Mouse (Mus musculus): Measurements from ENCODE around the gene Nemp1. TPM values are rescaled to one million over a fixed set of nuclear protein-coding genes. Genes with fewer than 3 reads are reported as not detected.

Nemp1 gene
- polyA plus RNA-seq, 2 experiments: 9.0 to 12.3 TPM

DNA sequence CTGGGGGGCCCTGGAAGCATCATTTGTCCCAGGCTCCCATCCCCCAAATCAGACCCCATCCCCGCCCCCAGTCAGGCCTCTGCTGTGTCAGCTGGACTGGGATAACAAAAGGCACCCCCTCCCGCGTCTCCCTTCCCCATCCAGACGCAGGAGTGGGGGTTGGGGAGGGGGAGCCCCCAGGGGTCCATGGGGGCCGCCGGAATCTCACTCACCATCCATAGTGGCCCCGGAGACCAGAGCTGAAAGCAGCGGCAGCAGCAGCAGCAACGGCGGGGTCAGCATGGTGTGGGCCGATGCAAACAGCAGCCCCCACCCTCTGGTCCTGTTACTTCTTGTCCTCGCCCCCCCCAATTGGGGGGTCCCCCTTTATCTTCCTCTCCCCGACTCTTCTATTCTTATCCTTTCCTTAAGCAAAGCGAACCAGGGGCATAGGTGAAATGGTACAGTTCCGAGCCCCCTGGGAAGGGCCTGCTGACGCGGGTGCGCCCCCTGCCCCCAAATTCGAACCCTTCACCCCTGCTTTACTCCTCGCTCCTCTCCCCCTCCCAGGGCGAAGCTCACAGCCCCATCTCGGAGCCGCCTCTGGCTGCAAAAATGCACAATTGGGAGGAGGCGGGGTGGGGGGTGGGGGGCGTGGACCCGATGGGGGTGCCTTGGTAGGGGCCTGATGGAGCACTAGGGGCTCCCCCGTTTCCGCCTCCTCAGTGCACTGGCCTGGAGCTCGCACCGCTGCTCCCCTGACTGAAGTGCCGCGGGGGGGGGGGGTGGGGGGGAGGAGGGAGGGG is 46.1 kb upstream of the Nemp1 start, which contains the start of gene Lrp1:
Gene Lrp1, minus strand, starts transcription at position 743 of the 785 bp plus-strand sequence.
- Histone ChIP-seq H3K4me3 (replicated peaks; ENCODE audit: low read length) (peak within 1 kb of the TSS; percentile 89), H3K4me2 (replicated peaks; ENCODE audit: low read depth, low read length, severe bottlenecking) (peak within 1 kb of the TSS; percentile 90), H3K4me1 (ENCODE audit: control insufficient read depth, insufficient read depth, low read length) (peaks cover 39% of the 10 kb centered on the region), H3K9ac (ENCODE audit: low read depth, low read length, severe bottlenecking) (peak within 1 kb of the TSS; percentile 84), H3K27ac (replicated peaks; ENCODE audit: low read depth, low read length) (peak within 1 kb of the TSS; percentile 94), H3K27me3 (ENCODE audit: control insufficient read depth, insufficient read depth, low read length) (no peaks in the 10 kb centered on the region), H3K36me3 (ENCODE audit: control insufficient read depth, insufficient read depth, low read length) (peaks cover 4% of the 10 kb centered on the region; the same call in 1 of the 2 replicates), H3K9me3 (ENCODE audit: control insufficient read depth, low read length) (no peaks in the 10 kb centered on the region)
- peak; percentile 78 for ATAC-seq (ENCODE audit: low FRiP score, low read depth)
- under 1% methylated on average over 21 of the region's 32 CpGs for WGBS
- DNase-seq (ENCODE audit: low spot score): peak; percentile 82
- TF ChIP-seq POLR2A (IDR thresholded peaks at IDR 0.05; ENCODE audit: borderline replicate concordance, extremely low read depth, insufficient read depth, insufficient read length): 0 out of 2 replicates have a peak, but pooled peaks have one; percentile 9

DNA sequence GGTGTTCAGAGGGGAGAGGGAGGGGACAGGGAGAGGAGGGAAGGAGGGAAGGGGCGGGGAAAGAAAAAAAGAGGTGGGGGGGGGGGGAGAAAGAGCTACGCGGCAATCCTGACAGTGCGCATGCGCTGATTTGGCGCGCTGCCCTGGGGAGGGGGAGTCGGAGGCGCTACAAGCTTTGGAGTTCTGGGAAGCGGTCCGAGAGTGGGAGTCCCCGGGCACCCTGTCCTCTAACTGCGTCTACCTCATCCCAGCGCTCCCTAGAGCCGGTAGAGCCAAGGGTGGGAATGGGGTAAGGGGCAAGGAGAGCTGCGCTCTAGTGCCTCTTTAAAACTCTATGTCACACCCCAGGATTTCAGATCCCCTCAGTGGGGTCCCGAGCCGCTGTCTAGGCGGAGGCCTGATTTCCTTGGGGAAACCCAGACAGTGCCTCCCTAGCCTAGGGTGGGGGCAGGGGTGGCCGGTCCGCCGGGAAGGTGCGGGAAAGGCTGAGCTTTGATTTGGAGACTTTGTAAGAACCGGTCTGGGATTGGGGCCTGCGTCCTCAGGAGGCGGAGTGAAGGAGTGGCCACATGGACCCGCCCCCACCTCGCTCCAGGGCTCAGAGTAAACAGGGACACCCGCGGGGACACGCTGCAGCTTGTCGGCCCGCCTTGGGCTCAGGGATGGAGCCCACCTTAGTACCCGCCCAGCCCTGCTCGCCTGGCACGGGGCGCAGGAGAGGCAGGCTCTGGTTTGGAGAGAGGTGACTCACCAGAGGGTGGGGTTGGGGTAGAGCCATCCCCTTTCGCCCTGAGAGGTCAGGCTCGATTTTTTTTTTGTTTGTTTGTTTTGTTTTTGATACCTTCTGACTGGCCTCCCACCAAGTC is 45.3 kb upstream of the Nemp1 start:
- H3K4me2 ChIP-seq (replicated peaks; ENCODE audit: low read depth, low read length, severe bottlenecking): peak overlapping the region; percentile 90
- H3K36me3 ChIP-seq (ENCODE audit: control insufficient read depth, insufficient read depth, low read length): peaks cover 4% of the 10 kb centered on the region; the same call in 1 of the 2 replicates
- H3K27ac ChIP-seq (replicated peaks; ENCODE audit: low read depth, low read length): peak overlapping the region; percentile 94
- TF ChIP-seq POLR2A (IDR thresholded peaks at IDR 0.05; ENCODE audit: borderline replicate concordance, extremely low read depth, insufficient read depth, insufficient read length): peak; percentile 45; the same call in 1 of the 2 replicates
- H3K4me1 ChIP-seq (ENCODE audit: control insufficient read depth, insufficient read depth, low read length): peaks cover 31% of the 10 kb centered on the region
- ATAC-seq (ENCODE audit: low FRiP score, low read depth): peak; percentile 86
- WGBS: under 1% methylated on average over 35 of the region's 39 CpGs
- H3K9ac ChIP-seq (ENCODE audit: low read depth, low read length, severe bottlenecking): peak overlapping the region; percentile 84
- H3K27me3 ChIP-seq (ENCODE audit: control insufficient read depth, insufficient read depth, low read length): no peaks in the 10 kb centered on the region
- peak; percentile 91 for DNase-seq (ENCODE audit: low spot score)
- H3K9me3 ChIP-seq (ENCODE audit: control insufficient read depth, low read length): peaks cover 6% of the 10 kb centered on the region
- H3K4me3 ChIP-seq (replicated peaks; ENCODE audit: low read length): peak overlapping the region; percentile 89

DNA sequence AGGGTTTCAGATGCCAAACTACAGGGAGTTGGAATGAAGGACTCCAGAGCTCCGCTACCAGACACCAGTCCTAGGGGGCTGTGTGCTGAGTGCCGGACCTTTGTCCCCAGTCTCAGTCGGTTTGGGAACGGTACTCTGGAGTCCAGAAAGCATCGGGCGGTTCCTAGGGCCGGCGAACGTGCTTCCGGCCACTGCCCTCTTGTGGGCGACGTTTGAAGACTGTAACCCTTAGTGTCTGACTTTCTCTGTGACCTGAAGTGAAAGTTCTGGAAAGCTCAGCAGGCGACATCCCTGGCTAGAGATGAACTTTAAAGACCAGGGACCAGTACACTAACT is 44.7 kb upstream of the Nemp1 start:
- Histone ChIP-seq H3K27ac (replicated peaks; ENCODE audit: low read depth, low read length) (peak overlapping the region; percentile 94), H3K36me3 (ENCODE audit: control insufficient read depth, insufficient read depth, low read length) (peaks cover 3% of the 10 kb centered on the region; the same call in 1 of the 2 replicates), H3K4me1 (ENCODE audit: control insufficient read depth, insufficient read depth, low read length) (peaks cover 25% of the 10 kb centered on the region), H3K4me2 (replicated peaks; ENCODE audit: low read depth, low read length, severe bottlenecking) (peak overlapping the region; percentile 90), H3K9ac (ENCODE audit: low read depth, low read length, severe bottlenecking) (peak overlapping the region; percentile 77), H3K4me3 (replicated peaks; ENCODE audit: low read length) (peak overlapping the region; percentile 89), H3K9me3 (ENCODE audit: control insufficient read depth, low read length) (peaks cover 10% of the 10 kb centered on the region), H3K27me3 (ENCODE audit: control insufficient read depth, insufficient read depth, low read length) (no peaks in the 10 kb centered on the region)
- 2% methylated on average over 13 of the region's 13 CpGs for WGBS
- no peak for TF ChIP-seq POLR2A (IDR thresholded peaks at IDR 0.05; ENCODE audit: borderline replicate concordance, extremely low read depth, insufficient read depth, insufficient read length)
- ATAC-seq (ENCODE audit: low FRiP score, low read depth): 0 out of 2 replicates have a peak, but pooled peaks have one; percentile 6
- DNase-seq (ENCODE audit: low spot score): no peak

DNA sequence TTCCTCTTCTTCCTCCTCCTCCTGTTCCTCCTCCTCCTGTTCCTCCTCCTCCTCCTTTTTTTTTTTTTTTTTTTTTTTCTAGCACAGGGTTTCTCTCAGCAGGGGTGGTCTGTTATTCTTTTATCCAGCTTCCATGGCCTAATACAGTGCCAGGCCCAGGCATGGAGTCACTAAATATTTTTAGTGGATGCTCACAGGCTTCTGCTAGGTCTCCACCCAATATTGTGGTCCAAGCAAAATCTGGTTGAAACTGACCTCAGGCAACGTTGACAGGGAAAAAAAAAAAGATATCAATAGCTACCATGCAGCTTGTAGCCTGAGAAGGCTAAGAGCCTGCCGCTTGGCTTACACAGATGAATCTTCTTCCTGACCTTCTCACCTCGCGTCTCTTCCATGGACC is 44.0 kb upstream of the Nemp1 start:
- ATAC-seq (ENCODE audit: low FRiP score, low read depth): no peak
- Histone ChIP-seq H3K4me1 (ENCODE audit: control insufficient read depth, insufficient read depth, low read length) (peaks cover 19% of the 10 kb centered on the region), H3K9me3 (ENCODE audit: control insufficient read depth, low read length) (peaks cover 10% of the 10 kb centered on the region), H3K36me3 (ENCODE audit: control insufficient read depth, insufficient read depth, low read length) (no peaks in the 10 kb centered on the region), H3K9ac (ENCODE audit: low read depth, low read length, severe bottlenecking) (no peak overlapping the region), H3K4me3 (replicated peaks; ENCODE audit: low read length) (no peak overlapping the region), H3K4me2 (replicated peaks; ENCODE audit: low read depth, low read length, severe bottlenecking) (0 out of 2 replicates have a peak overlapping the region, but pooled peaks have one; percentile 90), H3K27ac (replicated peaks; ENCODE audit: low read depth, low read length) (no peak overlapping the region), H3K27me3 (ENCODE audit: control insufficient read depth, insufficient read depth, low read length) (no peaks in the 10 kb centered on the region)
- DNase-seq (ENCODE audit: low spot score): no peak
- 70% methylated on average over 4 of the region's 4 CpGs for whole genome bisulfite sequencing
- TF ChIP-seq POLR2A (IDR thresholded peaks at IDR 0.05; ENCODE audit: borderline replicate concordance, extremely low read depth, insufficient read depth, insufficient read length): no peak

All from limb, embryonic 14.5 days (tissue).